Comparison of ENCODE assay signal across 14 mouse cellular contexts in genomic region chr15:93448862-93449261, GRCm38 (mm10).
"Had no signal": no experiment of that assay in that cellular context is flagged by ENCODE, and none has a peak within 500 bp of the region (broad histone marks: within the 10 kb centered on the region; RNA-seq: fewer than 3 reads in every experiment).

No protein-coding gene starts in this region.

- H3K27ac ChIP-seq: liver, embryonic 15.5 days; lung, embryonic 15.5 days; midbrain, embryonic 12.5 days; neural tube, embryonic 13.5 days; stomach, embryonic 15.5 days had no signal

- H3K9ac ChIP-seq: liver, embryonic 15.5 days; lung, embryonic 15.5 days; midbrain, embryonic 12.5 days; neural tube, embryonic 13.5 days; stomach, embryonic 15.5 days had no signal

- H3K27me3 ChIP-seq: liver, embryonic 15.5 days; lung, embryonic 15.5 days; midbrain, embryonic 12.5 days; neural tube, embryonic 13.5 days; stomach, embryonic 15.5 days had no signal

- H3K9me3 ChIP-seq: liver, embryonic 15.5 days; lung, embryonic 15.5 days; midbrain, embryonic 12.5 days; neural tube, embryonic 13.5 days; stomach, embryonic 15.5 days had no signal

- H3K4me1 ChIP-seq: liver, embryonic 15.5 days; lung, embryonic 15.5 days; midbrain, embryonic 12.5 days; neural tube, embryonic 13.5 days; stomach, embryonic 15.5 days had no signal

- H3K4me2 ChIP-seq: liver, embryonic 11.5 days; liver, embryonic 15.5 days; lung, embryonic 15.5 days; midbrain, embryonic 12.5 days; neural tube, embryonic 13.5 days; stomach, embryonic 15.5 days had no signal

- H3K4me3 ChIP-seq: liver, embryonic 15.5 days; lung, embryonic 15.5 days; midbrain, embryonic 12.5 days; neural tube, embryonic 13.5 days; stomach, embryonic 15.5 days had no signal

- DNase-seq: kidney, adult 2 months; kidney, postnatal 25 days; retina, postnatal 1 day; right cerebral cortex, postnatal 14 days; thymus, adult 2 months; thymus, postnatal 25 days had no signal

- H3K36me3 ChIP-seq: lung, embryonic 15.5 days; stomach, embryonic 15.5 days had no signal

- ATAC-seq: intestine, embryonic 16.5 days; midbrain, embryonic 16.5 days had no signal
